25 mouse cellular contexts compared by ENCODE assay signal in genomic region chr12:72253040-72253439, GRCm38 (mm10).
A peak's percentile ranks its signal among the peaks of the same experiment; 100 is the strongest.
DNase-seq lines count a peak whose midpoint lies in the region; ATAC-seq and TF ChIP-seq lines count a peak whose summit lies in the region.
"Had no signal": no experiment of that assay in that cellular context is flagged by ENCODE, and none has a peak within 500 bp of the region (broad histone marks: within the 10 kb centered on the region; RNA-seq: fewer than 3 reads in every experiment).

No protein-coding gene starts in this region.

- no peak overlapping the region for H3K4me2 ChIP-seq in forebrain, postnatal 0 days (ENCODE audit: low read depth)
- H3K4me2 ChIP-seq in forebrain, embryonic 11.5 days (ENCODE audit: low read depth, low read length, severe bottlenecking): no peak overlapping the region
- H3K4me2 ChIP-seq in midbrain, embryonic 14.5 days (ENCODE audit: low read length): no peak overlapping the region
- H3K4me2 ChIP-seq in midbrain, embryonic 13.5 days (replicated peaks): no peak overlapping the region
- no peak overlapping the region for H3K4me2 ChIP-seq in neural tube, embryonic 14.5 days (ENCODE audit: low read depth, low read length)
- H3K4me2 ChIP-seq in intestine, embryonic 15.5 days (replicated peaks): no peak overlapping the region
- H3K4me2 ChIP-seq: embryonic facial prominence, embryonic 13.5 days; forebrain, embryonic 12.5 days; heart, embryonic 11.5 days; limb, embryonic 12.5 days; liver, embryonic 11.5 days; lung, embryonic 15.5 days had no signal

- no peak overlapping the region for H3K27ac ChIP-seq in forebrain, postnatal 0 days (ENCODE audit: low read depth, low read length)
- H3K27ac ChIP-seq in forebrain, embryonic 11.5 days (ENCODE audit: low read depth, low read length): no peak overlapping the region
- no peak overlapping the region; the same call in 1 of the 2 replicates for H3K27ac ChIP-seq in midbrain, embryonic 14.5 days (replicated peaks; ENCODE audit: low read depth, low read length)
- no peak overlapping the region for H3K27ac ChIP-seq in midbrain, embryonic 13.5 days
- no peak overlapping the region for H3K27ac ChIP-seq in neural tube, embryonic 14.5 days (ENCODE audit: low read depth, low read length)
- H3K27ac ChIP-seq in intestine, embryonic 15.5 days: no peak overlapping the region
- H3K27ac ChIP-seq: embryonic facial prominence, embryonic 13.5 days; forebrain, embryonic 12.5 days; gastrocnemius, adult 2 months; layer of hippocampus, adult 2 months; left cerebral cortex, adult 2 months; limb, embryonic 12.5 days; lung, embryonic 15.5 days had no signal

- 59% methylated on average over 3 of the region's 3 CpGs for WGBS in forebrain, postnatal 0 days
- 80% methylated on average over 3 of the region's 3 CpGs for WGBS in forebrain, embryonic 11.5 days
- 67% methylated on average over 3 of the region's 3 CpGs for WGBS in midbrain, embryonic 14.5 days
- 65% methylated on average over 3 of the region's 3 CpGs for WGBS in midbrain, embryonic 13.5 days
- 45% methylated on average over 3 of the region's 3 CpGs for WGBS in neural tube, embryonic 14.5 days
- WGBS in intestine, embryonic 15.5 days: 94% methylated on average over 3 of the region's 3 CpGs

- H3K36me3 ChIP-seq in forebrain, postnatal 0 days (ENCODE audit: insufficient read depth): no peaks in the 10 kb centered on the region
- no peaks in the 10 kb centered on the region for H3K36me3 ChIP-seq in forebrain, embryonic 11.5 days (ENCODE audit: control insufficient read depth, insufficient read depth, low read length)
- no peaks in the 10 kb centered on the region for H3K36me3 ChIP-seq in midbrain, embryonic 14.5 days (ENCODE audit: control insufficient read depth, insufficient read depth, low read length)
- no peaks in the 10 kb centered on the region for H3K36me3 ChIP-seq in midbrain, embryonic 13.5 days
- H3K36me3 ChIP-seq in neural tube, embryonic 14.5 days (ENCODE audit: control insufficient read depth, insufficient read depth, low read length): no peaks in the 10 kb centered on the region
- H3K36me3 ChIP-seq in intestine, embryonic 15.5 days: no peaks in the 10 kb centered on the region
- H3K36me3 ChIP-seq: embryonic facial prominence, embryonic 13.5 days; forebrain, embryonic 12.5 days; limb, embryonic 12.5 days; lung, embryonic 15.5 days had no signal

- TF ChIP-seq CTCF in forebrain, postnatal 0 days (IDR thresholded peaks at IDR 0.05; ENCODE audit: low read depth): no peak
- no peak for TF ChIP-seq CTCF in brain, embryonic 14.5 days (IDR thresholded peaks at IDR 0.05; ENCODE audit: borderline replicate concordance, extremely low read depth, insufficient read depth, insufficient read length)

- TF ChIP-seq POLR2A in brain, embryonic 14.5 days (IDR thresholded peaks at IDR 0.05; ENCODE audit: borderline replicate concordance, extremely low read depth, insufficient read depth, insufficient read length, poor library complexity, severe bottlenecking): no peak

- no peak for DNase-seq in forebrain, postnatal 0 days
- DNase-seq in forebrain, embryonic 11.5 days (ENCODE audit: low spot score): no peak
- peak; percentile 34 for DNase-seq in midbrain, embryonic 14.5 days
- peak; percentile 33 for DNase-seq in brain, embryonic 14.5 days (ENCODE audit: low read depth)
- DNase-seq: adrenal gland, postnatal 25 days; cerebellum, adult 18-20 months; gastrocnemius, adult 2 months; gastrocnemius, postnatal 36 days; heart, adult 18-20 months; heart, postnatal 4 days; kidney, adult 2 months; kidney, postnatal 36 days; right cerebral cortex, postnatal 14 days; thymus, postnatal 4 days had no signal

- no peaks in the 10 kb centered on the region for H3K27me3 ChIP-seq in forebrain, postnatal 0 days (ENCODE audit: insufficient read depth, low read length)
- no peaks in the 10 kb centered on the region for H3K27me3 ChIP-seq in forebrain, embryonic 11.5 days (ENCODE audit: control insufficient read depth, insufficient read depth, low read length)
- H3K27me3 ChIP-seq in midbrain, embryonic 14.5 days (ENCODE audit: control insufficient read depth, insufficient read depth, low read length): no peaks in the 10 kb centered on the region
- H3K27me3 ChIP-seq in midbrain, embryonic 13.5 days: no peaks in the 10 kb centered on the region
- no peaks in the 10 kb centered on the region for H3K27me3 ChIP-seq in neural tube, embryonic 14.5 days (ENCODE audit: control insufficient read depth, insufficient read depth, low read length)
- no peaks in the 10 kb centered on the region for H3K27me3 ChIP-seq in intestine, embryonic 15.5 days (replicated peaks)
- H3K27me3 ChIP-seq: embryonic facial prominence, embryonic 13.5 days; forebrain, embryonic 12.5 days; limb, embryonic 12.5 days; lung, embryonic 15.5 days had no signal

- ATAC-seq in forebrain, postnatal 0 days: peak; percentile 63
- ATAC-seq in forebrain, embryonic 11.5 days (replicated peaks; ENCODE audit: low FRiP score): no peak
- no peak for ATAC-seq in midbrain, embryonic 14.5 days (ENCODE audit: low FRiP score, low TSS enrichment)
- ATAC-seq in midbrain, embryonic 13.5 days: no peak
- peak; percentile 46; the same call in 1 of the 2 replicates for ATAC-seq in neural tube, embryonic 14.5 days (ENCODE audit: low read depth)
- no peak for ATAC-seq in intestine, embryonic 15.5 days

- no peaks in the 10 kb centered on the region for H3K9me3 ChIP-seq in forebrain, postnatal 0 days (ENCODE audit: low read length)
- no peaks in the 10 kb centered on the region for H3K9me3 ChIP-seq in forebrain, embryonic 11.5 days (ENCODE audit: control insufficient read depth, low read length)
- no peaks in the 10 kb centered on the region for H3K9me3 ChIP-seq in midbrain, embryonic 14.5 days (ENCODE audit: control insufficient read depth, low read length)
- H3K9me3 ChIP-seq in midbrain, embryonic 13.5 days: no peaks in the 10 kb centered on the region
- H3K9me3 ChIP-seq in neural tube, embryonic 14.5 days (ENCODE audit: control insufficient read depth, low read length): no peaks in the 10 kb centered on the region
- no peaks in the 10 kb centered on the region for H3K9me3 ChIP-seq in intestine, embryonic 15.5 days
- H3K9me3 ChIP-seq: embryonic facial prominence, embryonic 13.5 days; forebrain, embryonic 12.5 days; limb, embryonic 12.5 days; lung, embryonic 15.5 days had no signal

- H3K9ac ChIP-seq in forebrain, postnatal 0 days: no peak overlapping the region
- no peak overlapping the region for H3K9ac ChIP-seq in forebrain, embryonic 11.5 days (ENCODE audit: low read length)
- no peak overlapping the region for H3K9ac ChIP-seq in midbrain, embryonic 14.5 days (replicated peaks; ENCODE audit: low read length)
- no peak overlapping the region for H3K9ac ChIP-seq in midbrain, embryonic 13.5 days (replicated peaks)
- H3K9ac ChIP-seq in neural tube, embryonic 14.5 days (replicated peaks; ENCODE audit: low read depth, low read length): no peak overlapping the region
- H3K9ac ChIP-seq in intestine, embryonic 15.5 days: no peak overlapping the region
- H3K9ac ChIP-seq: embryonic facial prominence, embryonic 13.5 days; forebrain, embryonic 12.5 days; limb, embryonic 12.5 days; lung, embryonic 15.5 days had no signal

- H3K4me1 ChIP-seq in forebrain, postnatal 0 days (ENCODE audit: insufficient read depth): no peaks in the 10 kb centered on the region
- H3K4me1 ChIP-seq in forebrain, embryonic 11.5 days (replicated peaks; ENCODE audit: control insufficient read depth, insufficient read depth, low read length): no peaks in the 10 kb centered on the region
- no peaks in the 10 kb centered on the region for H3K4me1 ChIP-seq in midbrain, embryonic 14.5 days (ENCODE audit: control insufficient read depth, insufficient read depth, low read length)
- H3K4me1 ChIP-seq in midbrain, embryonic 13.5 days (replicated peaks): no peaks in the 10 kb centered on the region
- H3K4me1 ChIP-seq in neural tube, embryonic 14.5 days (ENCODE audit: control insufficient read depth, insufficient read depth, low read length): no peaks in the 10 kb centered on the region
- no peaks in the 10 kb centered on the region for H3K4me1 ChIP-seq in intestine, embryonic 15.5 days (replicated peaks)
- H3K4me1 ChIP-seq: embryonic facial prominence, embryonic 13.5 days; forebrain, embryonic 12.5 days; lung, embryonic 15.5 days had no signal

- H3K4me3 ChIP-seq in forebrain, postnatal 0 days (ENCODE audit: low read depth, low read length): no peak overlapping the region
- no peak overlapping the region for H3K4me3 ChIP-seq in forebrain, embryonic 11.5 days (ENCODE audit: low read depth, low read length)
- H3K4me3 ChIP-seq in midbrain, embryonic 14.5 days (replicated peaks; ENCODE audit: low read depth, low read length): no peak overlapping the region
- H3K4me3 ChIP-seq in midbrain, embryonic 13.5 days (replicated peaks): no peak overlapping the region
- no peak overlapping the region for H3K4me3 ChIP-seq in neural tube, embryonic 14.5 days (ENCODE audit: low read depth, low read length)
- no peak overlapping the region for H3K4me3 ChIP-seq in intestine, embryonic 15.5 days (replicated peaks)
- H3K4me3 ChIP-seq: embryonic facial prominence, embryonic 13.5 days; forebrain, embryonic 12.5 days; gastrocnemius, adult 2 months; layer of hippocampus, adult 2 months; left cerebral cortex, adult 2 months; limb, embryonic 12.5 days; lung, embryonic 15.5 days had no signal

Comparison
In these comparisons a context has a peak if more than half of its experiments do, and no peak if none do; other contexts are left out.
1. ATAC-seq: peak in forebrain, postnatal 0 days (single experiment) and neural tube, embryonic 14.5 days (single experiment); none in forebrain, embryonic 11.5 days (single experiment), midbrain, embryonic 14.5 days (single experiment), midbrain, embryonic 13.5 days (single experiment) and intestine, embryonic 15.5 days (single experiment).
2. DNase-seq: peak in midbrain, embryonic 14.5 days (single experiment) and brain, embryonic 14.5 days (single experiment); none in forebrain, postnatal 0 days (single experiment) and forebrain, embryonic 11.5 days (single experiment).